In genomic region chr11:96322738-96323137, GRCm38 (mm10) we compare ENCODE assay signal across 20 mouse cellular contexts. TPM values are rescaled to one million over a fixed set of nuclear protein-coding genes. Genes with fewer than 3 reads are reported as not detected.
DNase-seq lines count a peak whose midpoint lies in the region; ATAC-seq and TF ChIP-seq lines count a peak whose summit lies in the region.
"Had no signal": no experiment of that assay in that cellular context is flagged by ENCODE, and none has a peak within 500 bp of the region (broad histone marks: within the 10 kb centered on the region; RNA-seq: fewer than 3 reads in every experiment).

No protein-coding gene starts in this region.

- H3K27ac ChIP-seq in kidney, postnatal 0 days, result peak overlapping the region; percentile 99
- H3K27ac ChIP-seq in hindbrain, embryonic 10.5 days, result peak overlapping the region; percentile 12; the same call in 1 of the 2 replicates
- H3K27ac ChIP-seq in hindbrain, embryonic 16.5 days (ENCODE audit: low read depth, low read length), result peak overlapping the region; percentile 91
- H3K27ac ChIP-seq in neural tube, embryonic 15.5 days (replicated peaks), result peak overlapping the region; percentile 99
- H3K27ac ChIP-seq: embryonic facial prominence, embryonic 12.5 days; forebrain, embryonic 10.5 days; limb, embryonic 13.5 days; midbrain, embryonic 12.5 days had no signal

- H3K4me2 ChIP-seq in kidney, postnatal 0 days (ENCODE audit: low read length), result peak overlapping the region; percentile 96
- H3K4me2 ChIP-seq in hindbrain, embryonic 16.5 days (ENCODE audit: low read length), result peak overlapping the region; percentile 62
- peak overlapping the region; percentile 87 for H3K4me2 ChIP-seq in neural tube, embryonic 15.5 days
- H3K4me2 ChIP-seq: embryonic facial prominence, embryonic 12.5 days; limb, embryonic 13.5 days; midbrain, embryonic 12.5 days had no signal

- peaks cover 13% of the 10 kb centered on the region; the same call in 1 of the 2 replicates for H3K36me3 ChIP-seq in kidney, postnatal 0 days (ENCODE audit: insufficient read depth, low read length)
- H3K36me3 ChIP-seq in hindbrain, embryonic 10.5 days, result no peaks in the 10 kb centered on the region
- H3K36me3 ChIP-seq in hindbrain, embryonic 16.5 days (ENCODE audit: control insufficient read depth, insufficient read depth, low read length), result no peaks in the 10 kb centered on the region
- H3K36me3 ChIP-seq in neural tube, embryonic 15.5 days, result no peaks in the 10 kb centered on the region
- H3K36me3 ChIP-seq: embryonic facial prominence, embryonic 12.5 days; forebrain, embryonic 10.5 days; G1E; limb, embryonic 13.5 days; midbrain, embryonic 12.5 days had no signal

- no peaks in the 10 kb centered on the region for H3K9me3 ChIP-seq in kidney, postnatal 0 days (replicated peaks; ENCODE audit: low read length)
- no peaks in the 10 kb centered on the region for H3K9me3 ChIP-seq in hindbrain, embryonic 10.5 days
- no peaks in the 10 kb centered on the region for H3K9me3 ChIP-seq in hindbrain, embryonic 16.5 days (ENCODE audit: control insufficient read depth, low read length)
- no peaks in the 10 kb centered on the region for H3K9me3 ChIP-seq in neural tube, embryonic 15.5 days (replicated peaks)
- H3K9me3 ChIP-seq: embryonic facial prominence, embryonic 12.5 days; forebrain, embryonic 10.5 days; G1E; limb, embryonic 13.5 days; midbrain, embryonic 12.5 days had no signal

- no peaks in the 10 kb centered on the region for H3K27me3 ChIP-seq in kidney, postnatal 0 days (ENCODE audit: insufficient read depth, low read length)
- peaks cover 100% of the 10 kb centered on the region for H3K27me3 ChIP-seq in hindbrain, embryonic 10.5 days (ENCODE audit: insufficient read depth, poor library complexity, severe bottlenecking)
- H3K27me3 ChIP-seq in hindbrain, embryonic 16.5 days (replicated peaks; ENCODE audit: control insufficient read depth, insufficient read depth, low read length), result peaks cover 18% of the 10 kb centered on the region
- no peaks in the 10 kb centered on the region for H3K27me3 ChIP-seq in neural tube, embryonic 15.5 days (replicated peaks)

- no peak for DNase-seq in kidney, postnatal 0 days (ENCODE audit: low spot score)
- DNase-seq in kidney, postnatal 10 days, result no peak
- DNase-seq in hindbrain, embryonic 10.5 days (ENCODE audit: low spot score), result no peak
- no peak for DNase-seq in embryo, embryonic 10.5 days (ENCODE audit: low spot score)
- no peak for DNase-seq in cerebellum, postnatal 25 days
- DNase-seq: adrenal gland, postnatal 14 days; cerebellum, postnatal 10 days; kidney, postnatal 36 days; layer of hippocampus, postnatal 36 days; lung, postnatal 4 days; thymus, adult 2 months had no signal

- H3K9ac ChIP-seq in kidney, postnatal 0 days (ENCODE audit: low read depth, low read length), result peak overlapping the region; percentile 88
- H3K9ac ChIP-seq in hindbrain, embryonic 16.5 days (ENCODE audit: low read depth, low read length), result no peak overlapping the region
- H3K9ac ChIP-seq in neural tube, embryonic 15.5 days (replicated peaks), result peak overlapping the region; percentile 78
- H3K9ac ChIP-seq: embryonic facial prominence, embryonic 12.5 days; limb, embryonic 13.5 days; midbrain, embryonic 12.5 days had no signal

- 41% methylated on average over 6 of the region's 6 CpGs for WGBS in kidney, postnatal 0 days
- 4% methylated on average over 6 of the region's 6 CpGs for WGBS in hindbrain, embryonic 10.5 days
- WGBS in hindbrain, embryonic 16.5 days, result 5% methylated on average over 6 of the region's 6 CpGs
- 10% methylated on average over 6 of the region's 6 CpGs for WGBS in neural tube, embryonic 15.5 days

- no peak for ATAC-seq in kidney, postnatal 0 days (replicated peaks; ENCODE audit: low FRiP score, low read depth)
- no peak for ATAC-seq in hindbrain, embryonic 16.5 days
- ATAC-seq in neural tube, embryonic 15.5 days (ENCODE audit: low FRiP score), result no peak

- peak overlapping the region; percentile 22 for H3K4me3 ChIP-seq in kidney, postnatal 0 days (replicated peaks; ENCODE audit: low read depth, low read length)
- H3K4me3 ChIP-seq in hindbrain, embryonic 10.5 days, result peak overlapping the region; percentile 9; the same call in 1 of the 2 replicates
- peak overlapping the region; percentile 8; the same call in 1 of the 2 replicates for H3K4me3 ChIP-seq in hindbrain, embryonic 16.5 days (ENCODE audit: low read length)
- peak overlapping the region; percentile 60 for H3K4me3 ChIP-seq in neural tube, embryonic 15.5 days (replicated peaks)
- H3K4me3 ChIP-seq: embryonic facial prominence, embryonic 12.5 days; forebrain, embryonic 10.5 days; limb, embryonic 13.5 days; midbrain, embryonic 12.5 days; myocyte had no signal

- peaks cover 52% of the 10 kb centered on the region for H3K4me1 ChIP-seq in kidney, postnatal 0 days (replicated peaks; ENCODE audit: insufficient read depth, low read length)
- H3K4me1 ChIP-seq in hindbrain, embryonic 10.5 days (replicated peaks), result peaks cover 18% of the 10 kb centered on the region
- H3K4me1 ChIP-seq in hindbrain, embryonic 16.5 days (ENCODE audit: control insufficient read depth, insufficient read depth, low read depth, low read length), result no peaks in the 10 kb centered on the region; the same call in 1 of the 2 replicates
- H3K4me1 ChIP-seq in neural tube, embryonic 15.5 days, result peaks cover 86% of the 10 kb centered on the region

- no peak for TF ChIP-seq CTCF in kidney, postnatal 0 days (IDR thresholded peaks at IDR 0.05; ENCODE audit: low read depth)

RNA-seq across cellular contexts. Expression of gene Hoxb3, which starts 0.4 kb away (rescaled TPM):
- 3.9 and 4.2 TPM in 2 replicates for polyA plus RNA-seq in kidney, postnatal 0 days (2015; fragmentation: Nextera tagmentation; extraction: Ambion mirVana)
- 5.3 and 9.6 TPM in 2 replicates for polyA plus RNA-seq in hindbrain, embryonic 10.5 days (2016; fragmentation: Nextera tagmentation; extraction: Ambion mirVana)
- polyA plus RNA-seq in hindbrain, embryonic 16.5 days (2015; fragmentation: Nextera tagmentation; extraction: Ambion mirVana), result 4.8 and 5.6 TPM in 2 replicates
- polyA plus RNA-seq in neural tube, embryonic 15.5 days (2015; fragmentation: Nextera tagmentation; extraction: Ambion mirVana), result 8.0 and 12.6 TPM in 2 replicates
- polyA plus RNA-seq: forebrain, embryonic 10.5 days; midbrain, embryonic 12.5 days; myocyte had no signal

RNA-seq across cellular contexts. Expression of gene Hoxb4, which starts 4.7 kb away (rescaled TPM):
- 3.6 and 3.8 TPM in 2 replicates for polyA plus RNA-seq in kidney, postnatal 0 days (2015; fragmentation: Nextera tagmentation; extraction: Ambion mirVana)
- polyA plus RNA-seq in hindbrain, embryonic 10.5 days (2016; fragmentation: Nextera tagmentation; extraction: Ambion mirVana), result 0.47 and 3.1 TPM in 2 replicates
- polyA plus RNA-seq in hindbrain, embryonic 16.5 days (2015; fragmentation: Nextera tagmentation; extraction: Ambion mirVana), result 2.5 and 3.3 TPM in 2 replicates
- 3.7 and 5.0 TPM in 2 replicates for polyA plus RNA-seq in neural tube, embryonic 15.5 days (2015; fragmentation: Nextera tagmentation; extraction: Ambion mirVana)
- polyA plus RNA-seq: forebrain, embryonic 10.5 days; midbrain, embryonic 12.5 days; myocyte had no signal

RNA-seq across cellular contexts. Expression of gene Hoxb5, which starts 19.6 kb away (rescaled TPM):
- polyA plus RNA-seq in kidney, postnatal 0 days (2015; fragmentation: Nextera tagmentation; extraction: Ambion mirVana), result 10.2 and 12.9 TPM in 2 replicates
- polyA plus RNA-seq in hindbrain, embryonic 10.5 days (2016; fragmentation: Nextera tagmentation; extraction: Ambion mirVana), result 0.14 and 6.3 TPM in 2 replicates
- 120 and 133 TPM in 2 replicates for polyA plus RNA-seq in hindbrain, embryonic 16.5 days (2015; fragmentation: Nextera tagmentation; extraction: Ambion mirVana)
- polyA plus RNA-seq in neural tube, embryonic 15.5 days (2015; fragmentation: Nextera tagmentation; extraction: Ambion mirVana), result 39.5 and 106 TPM in 2 replicates
- polyA plus RNA-seq: forebrain, embryonic 10.5 days; midbrain, embryonic 12.5 days; myocyte had no signal

RNA-seq across cellular contexts. Expression of gene Hoxb2, which starts 27.6 kb away (rescaled TPM):
- 38.0 and 42.3 TPM in 2 replicates for polyA plus RNA-seq in kidney, postnatal 0 days (2015; fragmentation: Nextera tagmentation; extraction: Ambion mirVana)
- polyA plus RNA-seq in hindbrain, embryonic 10.5 days (2016; fragmentation: Nextera tagmentation; extraction: Ambion mirVana), result 30.1 and 49.6 TPM in 2 replicates
- polyA plus RNA-seq in hindbrain, embryonic 16.5 days (2015; fragmentation: Nextera tagmentation; extraction: Ambion mirVana), result 20.0 and 20.8 TPM in 2 replicates
- 33.7 and 42.3 TPM in 2 replicates for polyA plus RNA-seq in neural tube, embryonic 15.5 days (2015; fragmentation: Nextera tagmentation; extraction: Ambion mirVana)
- polyA plus RNA-seq: forebrain, embryonic 10.5 days; G1E; myocyte had no signal

RNA-seq across cellular contexts. Expression of gene Hoxb6, which starts 30.5 kb away (rescaled TPM):
- polyA plus RNA-seq in kidney, postnatal 0 days (2015; fragmentation: Nextera tagmentation; extraction: Ambion mirVana), result 45.0 and 47.8 TPM in 2 replicates
- 0.31 TPM in 1 of 2 replicates, not detected in the other for polyA plus RNA-seq in hindbrain, embryonic 10.5 days (2016; fragmentation: Nextera tagmentation; extraction: Ambion mirVana)
- polyA plus RNA-seq in hindbrain, embryonic 16.5 days (2015; fragmentation: Nextera tagmentation; extraction: Ambion mirVana), result 49.9 and 53.3 TPM in 2 replicates
- 109 and 135 TPM in 2 replicates for polyA plus RNA-seq in neural tube, embryonic 15.5 days (2015; fragmentation: Nextera tagmentation; extraction: Ambion mirVana)
- polyA plus RNA-seq: embryonic facial prominence, embryonic 12.5 days; forebrain, embryonic 10.5 days; heart, embryonic 16.5 days; midbrain, embryonic 12.5 days; myocyte had no signal

Comparison
In these comparisons a context has a peak if more than half of its experiments do, and no peak if none do; other contexts are left out.
1. H3K27ac ChIP-seq: peak in every context shown above with its lines; median percentile 99 in kidney, postnatal 0 days; 99 in neural tube, embryonic 15.5 days; 91 in hindbrain, embryonic 16.5 days; 12 in hindbrain, embryonic 10.5 days.
2. H3K4me3 ChIP-seq: peak in every context shown above with its lines; median percentile 60 in neural tube, embryonic 15.5 days; 22 in kidney, postnatal 0 days; 9 in hindbrain, embryonic 10.5 days; 8 in hindbrain, embryonic 16.5 days.